ENCODE assay signal across 8 mouse cellular contexts in genomic region chr1:138847146-138847545, GRCm38 (mm10). TPM values are rescaled to one million over a fixed set of nuclear protein-coding genes. Genes with fewer than 3 reads are reported as not detected.
DNase-seq lines count a peak whose midpoint lies in the region; ATAC-seq and TF ChIP-seq lines count a peak whose summit lies in the region.

No protein-coding gene starts in this region.

- no peak for TF ChIP-seq EP300 in lung, postnatal 0 days (IDR thresholded peaks at IDR 0.05)

- peak overlapping the region; percentile 10; the same call in 1 of the 2 replicates for H3K4me3 ChIP-seq in lung, postnatal 0 days (ENCODE audit: low read depth, low read length)
- peak overlapping the region; percentile 36 for H3K4me3 ChIP-seq in forebrain, embryonic 14.5 days (ENCODE audit: low read depth, low read length)
- peak overlapping the region; percentile 34 for H3K4me3 ChIP-seq in limb, embryonic 15.5 days
- peak overlapping the region; percentile 18 for H3K4me3 ChIP-seq in stomach, embryonic 15.5 days (replicated peaks)

- 1% methylated on average over 21 of the region's 21 CpGs for WGBS in lung, postnatal 0 days
- whole genome bisulfite sequencing in forebrain, embryonic 14.5 days, result under 1% methylated on average over 21 of the region's 21 CpGs
- under 1% methylated on average over 21 of the region's 21 CpGs for WGBS in limb, embryonic 15.5 days
- 1% methylated on average over 21 of the region's 21 CpGs for WGBS in stomach, embryonic 15.5 days

- no peak for ATAC-seq in lung, postnatal 0 days
- no peak for ATAC-seq in forebrain, embryonic 14.5 days
- ATAC-seq in limb, embryonic 15.5 days (ENCODE audit: insufficient number of reproducible peaks, low FRiP score, low TSS enrichment, low read depth), result no peak
- no peak for ATAC-seq in stomach, embryonic 15.5 days (ENCODE audit: insufficient read depth, low FRiP score, low read depth)
- ATAC-seq in erythroblast, adult 5-6 weeks (replicated peaks; ENCODE audit: low FRiP score, poor library complexity, severe bottlenecking), result no peak

- peaks cover 61% of the 10 kb centered on the region for H3K27me3 ChIP-seq in lung, postnatal 0 days (replicated peaks; ENCODE audit: insufficient read depth, low read length)
- H3K27me3 ChIP-seq in forebrain, embryonic 14.5 days (replicated peaks; ENCODE audit: control insufficient read depth, insufficient read depth, low read length), result peaks cover 31% of the 10 kb centered on the region
- H3K27me3 ChIP-seq in limb, embryonic 15.5 days, result peaks cover 61% of the 10 kb centered on the region
- peaks cover 60% of the 10 kb centered on the region for H3K27me3 ChIP-seq in stomach, embryonic 15.5 days (replicated peaks)

- no peak overlapping the region for H3K9ac ChIP-seq in lung, postnatal 0 days (replicated peaks; ENCODE audit: low read depth)
- H3K9ac ChIP-seq in forebrain, embryonic 14.5 days (ENCODE audit: low read length), result peak overlapping the region; percentile 61
- H3K9ac ChIP-seq in limb, embryonic 15.5 days, result 0 out of 2 replicates have a peak overlapping the region, but pooled peaks have one; percentile 17
- no peak overlapping the region for H3K9ac ChIP-seq in stomach, embryonic 15.5 days

- H3K4me2 ChIP-seq in lung, postnatal 0 days (replicated peaks; ENCODE audit: low read depth, low read length), result peak overlapping the region; percentile 27
- peak overlapping the region; percentile 45 for H3K4me2 ChIP-seq in forebrain, embryonic 14.5 days (ENCODE audit: low read length)
- peak overlapping the region; percentile 45 for H3K4me2 ChIP-seq in limb, embryonic 15.5 days
- H3K4me2 ChIP-seq in stomach, embryonic 15.5 days, result peak overlapping the region; percentile 35

- no peak overlapping the region for H3K27ac ChIP-seq in lung, postnatal 0 days (ENCODE audit: low read length)
- H3K27ac ChIP-seq in forebrain, embryonic 14.5 days (ENCODE audit: low read depth, low read length), result peak overlapping the region; percentile 70
- no peak overlapping the region for H3K27ac ChIP-seq in limb, embryonic 15.5 days
- no peak overlapping the region for H3K27ac ChIP-seq in stomach, embryonic 15.5 days

- DNase-seq in lung, postnatal 0 days (ENCODE audit: low spot score), result no peak
- DNase-seq in lung, postnatal 4 days, result no peak
- DNase-seq in forebrain, embryonic 14.5 days (ENCODE audit: low spot score), result no peak
- DNase-seq in lung, postnatal 25 days (ENCODE audit: low spot score), result no peak
- no peak for DNase-seq in cerebellum, adult 9-11 months

- peaks cover 8% of the 10 kb centered on the region for H3K36me3 ChIP-seq in lung, postnatal 0 days (ENCODE audit: insufficient read depth, low read length)
- H3K36me3 ChIP-seq in forebrain, embryonic 14.5 days (ENCODE audit: control insufficient read depth, insufficient read depth, low read length), result no peaks in the 10 kb centered on the region
- H3K36me3 ChIP-seq in limb, embryonic 15.5 days, result peaks cover 7% of the 10 kb centered on the region
- no peaks in the 10 kb centered on the region for H3K36me3 ChIP-seq in stomach, embryonic 15.5 days

- no peaks in the 10 kb centered on the region for H3K9me3 ChIP-seq in lung, postnatal 0 days (ENCODE audit: low read length)
- H3K9me3 ChIP-seq in forebrain, embryonic 14.5 days (replicated peaks; ENCODE audit: control insufficient read depth, low read length), result no peaks in the 10 kb centered on the region
- H3K9me3 ChIP-seq in limb, embryonic 15.5 days, result no peaks in the 10 kb centered on the region
- H3K9me3 ChIP-seq in stomach, embryonic 15.5 days, result no peaks in the 10 kb centered on the region

- TF ChIP-seq CTCF in lung, postnatal 0 days (IDR thresholded peaks at IDR 0.05), result no peak

- no peaks in the 10 kb centered on the region; the same call in 1 of the 2 replicates for H3K4me1 ChIP-seq in lung, postnatal 0 days (ENCODE audit: insufficient read depth, low read depth, low read length)
- peaks cover 8% of the 10 kb centered on the region for H3K4me1 ChIP-seq in forebrain, embryonic 14.5 days (ENCODE audit: control insufficient read depth, insufficient read depth, low read length)
- H3K4me1 ChIP-seq in limb, embryonic 15.5 days, result peaks cover 36% of the 10 kb centered on the region
- peaks cover 28% of the 10 kb centered on the region for H3K4me1 ChIP-seq in stomach, embryonic 15.5 days

RNA-seq across cellular contexts. Expression of gene Lhx9, which starts 1.2 kb away (rescaled TPM):
- 0.06 and 0.11 TPM in 2 replicates for polyA plus RNA-seq in lung, postnatal 0 days (2015; fragmentation: Nextera tagmentation; extraction: Ambion mirVana)
- polyA plus RNA-seq in forebrain, embryonic 14.5 days (2014; fragmentation: Nextera tagmentation; extraction: Ambion mirVana), result 15.2 and 20.3 TPM in 2 replicates
- 11.7 and 13.5 TPM in 2 replicates for polyA plus RNA-seq in limb, embryonic 15.5 days (2015; fragmentation: Nextera tagmentation; extraction: Ambion mirVana)
- polyA plus RNA-seq in stomach, embryonic 15.5 days (2015; fragmentation: Nextera tagmentation; extraction: Ambion mirVana), result 0.77 and 1.3 TPM in 2 replicates
- not detected in 2 replicates for total RNA-seq in erythroblast, adult 5-6 weeks (2015; ENCODE audit: low replicate concordance)
- not detected in 2 replicates for total RNA-seq in erythroblast, adult 5-6 weeks (2017; ENCODE audit: low replicate concordance)

RNA-seq across cellular contexts. Expression of gene 2310009B15Rik, which starts 9.5 kb away (rescaled TPM):
- 48.3 and 53.0 TPM in 2 replicates for polyA plus RNA-seq in lung, postnatal 0 days (2015; fragmentation: Nextera tagmentation; extraction: Ambion mirVana)
- polyA plus RNA-seq in forebrain, embryonic 14.5 days (2014; fragmentation: Nextera tagmentation; extraction: Ambion mirVana), result 37.7 and 49.8 TPM in 2 replicates
- polyA plus RNA-seq in limb, embryonic 15.5 days (2015; fragmentation: Nextera tagmentation; extraction: Ambion mirVana), result 32.4 and 38.0 TPM in 2 replicates
- 40.0 and 44.2 TPM in 2 replicates for polyA plus RNA-seq in stomach, embryonic 15.5 days (2015; fragmentation: Nextera tagmentation; extraction: Ambion mirVana)
- 2.1 TPM in 1 of 2 replicates, not detected in the other for total RNA-seq in erythroblast, adult 5-6 weeks (2015; ENCODE audit: low replicate concordance)
- total RNA-seq in erythroblast, adult 5-6 weeks (2017; ENCODE audit: low replicate concordance), result 6.4 and 8.5 TPM in 2 replicates

Comparison
In these comparisons a context has a peak if more than half of its experiments do, and no peak if none do; other contexts are left out.
1. H3K9ac ChIP-seq: peak in forebrain, embryonic 14.5 days (single experiment) and limb, embryonic 15.5 days (single experiment); none in lung, postnatal 0 days (single experiment) and stomach, embryonic 15.5 days (single experiment).
2. Peak in every context shown above with its lines, with median percentiles within 50 percentile points of each other: H3K4me2 ChIP-seq and H3K4me3 ChIP-seq.